Mouse (Mus musculus): Measurements from ENCODE around the gene C130074G19Rik. TPM values are rescaled to one million over a fixed set of nuclear protein-coding genes. Genes with fewer than 3 reads are reported as not detected.

C130074G19Rik gene
- 0.84 and 1.1 TPM in 2 replicates for polyA plus RNA-seq (2016; fragmentation: Nextera tagmentation; extraction: Ambion mirVana)

DNA sequence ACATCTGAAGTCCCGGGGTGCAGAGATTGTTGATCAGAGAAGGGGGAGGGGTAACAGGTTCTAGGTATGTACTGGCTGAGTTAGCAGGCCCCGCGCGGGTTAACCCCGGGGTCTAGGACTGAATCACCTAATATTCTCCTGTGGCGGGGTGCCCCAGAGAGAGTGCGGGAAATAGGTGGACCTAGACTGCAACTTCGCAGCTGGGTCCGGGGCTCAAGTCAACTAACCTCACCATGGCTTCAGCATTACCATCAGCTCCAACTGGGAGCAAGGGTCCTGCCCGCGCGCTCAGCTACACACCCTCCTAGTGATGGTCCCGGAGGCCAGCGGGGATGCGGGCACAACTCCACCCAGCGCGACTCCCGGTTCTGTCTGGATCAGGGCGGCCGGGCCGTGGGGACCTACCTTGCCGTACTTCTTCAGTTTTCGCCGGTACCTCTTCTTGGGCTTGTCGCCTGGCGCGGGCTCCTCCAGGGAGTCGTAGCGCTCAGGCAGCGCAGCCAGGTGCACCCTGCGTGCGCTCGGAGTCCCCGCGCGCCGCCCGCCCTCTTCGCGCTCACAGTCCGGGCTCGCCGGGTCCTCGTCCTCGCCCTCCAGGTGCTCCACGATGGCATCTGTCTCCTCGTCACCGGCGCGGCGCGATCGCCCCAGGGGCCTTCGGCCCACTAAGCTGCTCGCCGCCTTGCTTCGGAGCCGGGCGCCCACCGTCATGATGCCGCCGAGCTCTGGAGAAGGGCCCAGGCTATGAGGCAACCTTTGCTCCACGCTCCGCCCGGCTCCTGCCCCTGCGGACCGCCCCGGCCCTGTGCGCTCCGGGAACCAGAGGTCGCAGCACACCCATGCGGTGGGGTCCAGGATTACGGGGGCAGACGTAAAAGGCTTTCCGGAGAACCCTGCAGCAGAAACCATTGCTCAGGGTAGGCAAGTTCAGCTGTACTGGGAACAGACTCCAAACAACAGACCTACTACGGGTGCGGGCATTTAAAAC is at the start of gene C130074G19Rik:
Gene C130074G19Rik, minus strand, starts transcription at position 938 of the 988 bp plus-strand sequence.
- Histone ChIP-seq H3K27ac (no peak within 1 kb of the TSS), H3K4me2 (peak within 1 kb of the TSS; percentile 88), H3K9ac (replicated peaks) (peak within 1 kb of the TSS; percentile 47), H3K36me3 (no peaks in the 10 kb centered on the region), H3K4me1 (replicated peaks) (peaks cover 14% of the 10 kb centered on the region), H3K9me3 (0 out of 2 replicates have a peak, but pooled peaks cover 3% of the 10 kb centered on the region), H3K4me3 (replicated peaks) (peak within 1 kb of the TSS; percentile 51), H3K27me3 (peaks cover 47% of the 10 kb centered on the region)
- 2% methylated on average over 77 of the region's 77 CpGs for WGBS
- peak; percentile 75 for ATAC-seq (ENCODE audit: insufficient number of reproducible peaks, insufficient read depth, low FRiP score, low TSS enrichment, low read depth)

DNA sequence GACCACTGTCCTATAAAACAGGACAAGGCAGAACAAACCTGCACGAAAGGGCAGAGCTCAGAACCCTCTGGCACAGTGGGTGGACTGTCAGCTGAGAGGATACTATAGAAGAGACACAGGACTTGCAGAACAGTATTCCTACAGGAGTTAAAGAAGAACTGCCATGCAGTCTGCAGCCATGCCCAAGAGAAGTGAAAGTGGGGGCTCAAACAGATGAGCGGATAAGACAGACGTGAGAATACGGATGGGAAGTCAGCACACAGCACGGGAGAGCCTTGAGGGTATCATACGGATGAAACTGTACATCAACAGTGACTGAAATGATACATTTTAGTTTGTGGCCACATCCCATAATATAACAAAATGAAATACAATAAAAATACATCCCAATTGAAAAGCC is 48.1 kb upstream of the C130074G19Rik start:
- peaks cover 21% of the 10 kb centered on the region for H3K36me3 ChIP-seq
- H3K4me2 ChIP-seq, result no peak overlapping the region
- no peak overlapping the region for H3K27ac ChIP-seq
- 93% methylated on average over 6 of the region's 6 CpGs for WGBS
- no peaks in the 10 kb centered on the region for H3K27me3 ChIP-seq
- no peak overlapping the region for H3K4me3 ChIP-seq (replicated peaks)
- no peaks in the 10 kb centered on the region for H3K9me3 ChIP-seq
- 0 out of 2 replicates have a peak, but pooled peaks cover 3% of the 10 kb centered on the region for H3K4me1 ChIP-seq (replicated peaks)
- no peak overlapping the region for H3K9ac ChIP-seq (replicated peaks)
- no peak for ATAC-seq (ENCODE audit: insufficient number of reproducible peaks, insufficient read depth, low FRiP score, low TSS enrichment, low read depth)

DNA sequence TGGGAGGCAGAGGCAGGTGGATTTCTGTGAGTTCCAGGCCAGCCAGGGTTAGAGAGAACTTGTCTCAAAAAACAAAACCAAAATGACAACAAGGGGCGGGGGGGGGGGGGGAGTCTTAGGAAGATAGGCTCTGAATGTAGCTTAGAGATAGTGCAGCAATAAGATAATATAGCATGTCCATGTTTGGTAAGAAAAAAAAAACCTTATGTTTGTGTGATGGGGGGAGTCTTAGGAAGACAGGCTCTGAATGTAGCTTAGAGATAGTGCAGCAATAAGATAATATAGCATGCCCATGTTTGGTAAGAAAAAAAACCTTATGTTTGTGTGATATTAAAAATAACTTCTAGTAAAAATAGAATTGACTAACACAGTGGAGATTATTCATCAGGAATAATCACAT is 45.4 kb upstream of the C130074G19Rik start:
- no peak overlapping the region for H3K4me2 ChIP-seq
- H3K9me3 ChIP-seq, result no peaks in the 10 kb centered on the region
- 78% methylated on average over 1 of the region's 1 CpGs for WGBS
- peaks cover 23% of the 10 kb centered on the region for H3K36me3 ChIP-seq
- no peaks in the 10 kb centered on the region for H3K27me3 ChIP-seq
- H3K4me3 ChIP-seq (replicated peaks), result no peak overlapping the region
- no peak overlapping the region for H3K9ac ChIP-seq (replicated peaks)
- H3K27ac ChIP-seq, result no peak overlapping the region
- ATAC-seq (ENCODE audit: insufficient number of reproducible peaks, insufficient read depth, low FRiP score, low TSS enrichment, low read depth), result no peak
- no peaks in the 10 kb centered on the region for H3K4me1 ChIP-seq (replicated peaks)

DNA sequence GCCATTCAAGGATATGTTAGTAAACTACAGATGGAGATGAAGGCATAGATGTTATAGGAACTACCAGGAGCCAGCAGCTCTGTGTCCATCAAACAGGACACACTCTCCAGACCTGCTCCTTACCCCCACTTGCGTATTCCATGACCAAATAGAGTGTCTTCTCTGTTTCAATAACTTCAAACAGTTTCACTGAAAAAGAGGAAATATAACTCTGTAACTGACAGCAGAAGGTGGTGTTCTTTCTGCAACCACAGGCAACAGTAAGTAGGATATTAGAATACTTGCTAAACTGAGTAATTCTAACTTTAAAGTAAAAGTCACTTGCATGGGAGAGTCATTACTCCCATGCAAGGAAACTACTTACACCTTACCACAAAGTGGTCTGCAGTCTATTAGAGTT is 44.9 kb upstream of the C130074G19Rik start:
- Histone ChIP-seq H3K4me1 (replicated peaks) (no peaks in the 10 kb centered on the region), H3K36me3 (peaks cover 28% of the 10 kb centered on the region), H3K4me2 (no peak overlapping the region), H3K9me3 (no peaks in the 10 kb centered on the region), H3K4me3 (replicated peaks) (no peak overlapping the region), H3K27ac (no peak overlapping the region), H3K27me3 (no peaks in the 10 kb centered on the region), H3K9ac (replicated peaks) (no peak overlapping the region)
- no peak for ATAC-seq (ENCODE audit: insufficient number of reproducible peaks, insufficient read depth, low FRiP score, low TSS enrichment, low read depth)
- 90% methylated on average over 1 of the region's 1 CpGs for WGBS

DNA sequence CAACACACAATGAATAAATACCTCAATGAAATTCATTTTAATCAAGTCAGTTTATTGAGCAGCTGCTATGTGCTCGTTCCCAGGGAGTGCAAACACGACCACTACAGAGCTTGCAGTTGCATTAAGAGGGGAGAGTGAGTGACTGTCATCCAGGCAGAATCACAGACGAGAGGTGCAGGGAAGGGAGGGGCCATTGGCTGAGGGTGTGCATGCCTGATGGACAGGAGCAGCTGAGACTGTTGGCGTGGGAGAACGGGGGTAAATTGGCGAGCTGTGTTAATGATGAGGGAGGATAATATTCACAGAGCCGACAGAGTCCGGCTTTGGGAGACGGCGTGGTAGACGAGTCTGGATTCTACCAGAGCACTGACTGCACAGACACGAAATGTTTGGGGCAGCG is 39.8 kb upstream of the C130074G19Rik start:
- H3K36me3 ChIP-seq, result peaks cover 49% of the 10 kb centered on the region
- H3K27me3 ChIP-seq, result no peaks in the 10 kb centered on the region
- no peak overlapping the region for H3K4me3 ChIP-seq (replicated peaks)
- H3K9me3 ChIP-seq, result 0 out of 2 replicates have a peak, but pooled peaks cover 3% of the 10 kb centered on the region
- H3K27ac ChIP-seq, result no peak overlapping the region
- no peaks in the 10 kb centered on the region for H3K4me1 ChIP-seq (replicated peaks)
- H3K9ac ChIP-seq (replicated peaks), result no peak overlapping the region
- H3K4me2 ChIP-seq, result no peak overlapping the region
- 80% methylated on average over 13 of the region's 13 CpGs for WGBS
- ATAC-seq (ENCODE audit: insufficient number of reproducible peaks, insufficient read depth, low FRiP score, low TSS enrichment, low read depth), result no peak

DNA sequence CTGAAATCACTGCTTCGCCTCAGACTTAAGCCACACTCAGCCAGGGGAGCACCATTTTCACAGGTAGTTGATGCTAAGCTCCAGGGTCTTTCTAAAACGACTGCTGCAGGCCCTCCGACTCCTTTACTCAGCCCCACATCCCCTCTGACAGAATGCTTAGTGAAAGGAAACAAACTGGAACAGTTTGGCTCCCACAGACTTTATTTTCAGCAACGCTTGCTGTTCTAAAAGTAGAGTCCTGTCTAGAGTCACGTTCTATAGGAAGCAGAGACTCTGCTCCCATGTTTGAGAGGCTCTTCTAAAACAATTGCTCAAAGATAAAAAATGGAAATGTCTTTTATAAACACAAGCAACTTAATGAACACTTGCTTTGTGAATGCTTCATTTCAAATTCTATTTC is 37.0 kb upstream of the C130074G19Rik start:
- H3K4me2 ChIP-seq, result no peak overlapping the region
- no peak overlapping the region for H3K9ac ChIP-seq (replicated peaks)
- 80% methylated on average over 5 of the region's 5 CpGs for WGBS
- no peak overlapping the region for H3K27ac ChIP-seq
- H3K9me3 ChIP-seq, result 0 out of 2 replicates have a peak, but pooled peaks cover 3% of the 10 kb centered on the region
- no peaks in the 10 kb centered on the region for H3K4me1 ChIP-seq (replicated peaks)
- H3K27me3 ChIP-seq, result no peaks in the 10 kb centered on the region
- peaks cover 47% of the 10 kb centered on the region for H3K36me3 ChIP-seq
- ATAC-seq (ENCODE audit: insufficient number of reproducible peaks, insufficient read depth, low FRiP score, low TSS enrichment, low read depth), result no peak
- no peak overlapping the region for H3K4me3 ChIP-seq (replicated peaks)

DNA sequence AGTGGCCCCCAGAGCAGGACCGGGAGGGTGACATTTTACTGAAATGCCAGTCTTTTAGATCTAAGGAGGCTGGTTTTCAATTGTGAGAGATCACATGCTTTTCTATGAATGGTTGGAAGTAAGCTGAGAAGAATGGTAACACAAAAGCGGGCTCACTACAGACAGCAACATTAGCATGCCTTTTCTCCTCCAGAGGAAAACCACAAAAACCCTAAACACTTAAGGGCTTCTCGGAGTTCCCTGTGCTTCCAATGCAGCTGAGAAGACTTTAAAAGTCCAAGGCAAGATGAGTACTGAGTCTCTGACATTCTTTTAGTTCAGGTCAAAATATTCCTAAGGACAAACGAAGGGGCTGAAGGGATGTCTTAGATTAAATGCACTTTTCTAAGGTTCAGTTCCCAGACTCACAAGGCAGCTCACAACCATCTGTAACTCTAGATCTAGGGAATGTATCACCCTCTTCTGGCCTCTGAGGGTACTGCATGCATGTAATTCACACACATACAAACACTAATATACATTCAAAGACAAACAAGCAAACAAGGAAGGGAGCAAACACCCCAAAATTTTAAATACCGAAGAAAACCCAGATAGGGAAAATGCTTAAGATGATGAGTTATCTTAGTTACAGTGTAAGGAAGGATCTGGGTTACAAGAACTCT is 35.3 kb upstream of the C130074G19Rik start:
- Histone ChIP-seq H3K36me3 (peaks cover 47% of the 10 kb centered on the region), H3K27me3 (no peaks in the 10 kb centered on the region), H3K4me3 (replicated peaks) (no peak overlapping the region), H3K27ac (no peak overlapping the region), H3K9me3 (0 out of 2 replicates have a peak, but pooled peaks cover 3% of the 10 kb centered on the region), H3K9ac (replicated peaks) (no peak overlapping the region), H3K4me1 (replicated peaks) (no peaks in the 10 kb centered on the region), H3K4me2 (no peak overlapping the region)
- 92% methylated on average over 5 of the region's 5 CpGs for WGBS
- ATAC-seq (ENCODE audit: insufficient number of reproducible peaks, insufficient read depth, low FRiP score, low TSS enrichment, low read depth), result no peak

DNA sequence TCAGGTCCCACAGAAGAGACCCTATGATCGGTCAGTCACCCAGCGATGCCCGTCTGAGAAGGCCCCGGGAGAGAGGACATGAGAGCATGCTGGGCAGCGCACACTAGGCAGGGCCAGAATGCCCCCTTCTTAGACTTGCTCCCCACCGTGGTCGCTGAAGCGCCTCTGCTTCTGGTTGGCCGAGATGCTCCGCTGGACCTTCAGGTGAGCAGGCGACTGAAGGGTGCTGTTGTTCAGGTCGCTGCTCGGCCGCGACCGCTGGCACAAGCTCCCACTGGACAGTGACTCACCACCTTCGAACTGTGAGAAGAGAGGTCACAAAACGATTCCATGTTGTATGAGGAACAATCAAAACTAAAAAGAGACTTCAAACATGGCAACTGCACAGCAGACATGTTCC is 29.3 kb upstream of the C130074G19Rik start:
- H3K9me3 ChIP-seq, result no peaks in the 10 kb centered on the region
- H3K9ac ChIP-seq (replicated peaks), result no peak overlapping the region
- no peaks in the 10 kb centered on the region for H3K27me3 ChIP-seq
- no peak overlapping the region for H3K4me3 ChIP-seq (replicated peaks)
- no peak overlapping the region for H3K4me2 ChIP-seq
- H3K36me3 ChIP-seq, result peaks cover 68% of the 10 kb centered on the region
- H3K4me1 ChIP-seq (replicated peaks), result no peaks in the 10 kb centered on the region
- no peak for ATAC-seq (ENCODE audit: insufficient number of reproducible peaks, insufficient read depth, low FRiP score, low TSS enrichment, low read depth)
- no peak overlapping the region for H3K27ac ChIP-seq
- 94% methylated on average over 18 of the region's 18 CpGs for WGBS

DNA sequence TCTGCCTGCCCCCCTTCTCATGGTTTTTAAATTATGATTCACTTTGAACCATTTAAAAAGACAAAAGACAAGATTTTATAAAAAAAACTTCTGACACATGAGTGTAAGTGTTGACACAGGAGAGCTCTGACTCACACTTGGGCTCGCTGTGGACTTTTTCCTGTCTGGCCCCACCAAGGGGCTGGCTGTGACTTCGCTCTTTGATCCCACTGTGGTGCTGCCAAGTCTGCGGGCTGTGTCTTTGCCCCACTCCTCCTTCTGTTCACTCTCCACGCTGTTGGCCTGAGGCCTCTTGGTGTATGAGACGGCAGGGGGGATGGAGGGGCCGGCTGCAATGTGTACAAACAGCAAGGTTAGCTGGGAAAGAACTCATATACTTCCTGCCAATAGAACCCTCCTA is 28.8 kb upstream of the C130074G19Rik start:
- H3K36me3 ChIP-seq, result peaks cover 72% of the 10 kb centered on the region
- no peak overlapping the region for H3K9ac ChIP-seq (replicated peaks)
- no peaks in the 10 kb centered on the region for H3K27me3 ChIP-seq
- 86% methylated on average over 6 of the region's 6 CpGs for WGBS
- H3K9me3 ChIP-seq, result no peaks in the 10 kb centered on the region
- H3K27ac ChIP-seq, result no peak overlapping the region
- H3K4me2 ChIP-seq, result no peak overlapping the region
- H3K4me1 ChIP-seq (replicated peaks), result no peaks in the 10 kb centered on the region
- ATAC-seq (ENCODE audit: insufficient number of reproducible peaks, insufficient read depth, low FRiP score, low TSS enrichment, low read depth), result no peak
- no peak overlapping the region for H3K4me3 ChIP-seq (replicated peaks)

DNA sequence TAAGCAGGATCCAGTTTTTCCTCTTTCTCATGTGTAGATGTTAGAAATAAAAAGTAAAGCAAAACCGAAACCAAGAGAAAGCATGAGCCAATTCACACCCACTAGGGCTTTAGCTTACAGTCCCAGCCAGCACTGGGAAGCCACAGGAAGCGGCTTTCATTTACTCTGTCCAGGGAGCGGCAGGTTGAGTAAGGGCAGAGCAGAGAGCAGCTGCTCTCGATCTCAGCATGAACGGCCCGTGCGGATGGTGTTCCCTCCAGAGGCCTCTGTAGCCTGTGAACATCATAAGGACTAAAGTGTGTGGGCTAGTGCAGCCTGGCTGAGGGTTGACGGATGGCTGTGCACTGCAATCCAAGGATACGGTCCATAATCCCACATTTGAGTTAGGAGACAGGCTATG is 25.5 kb upstream of the C130074G19Rik start:
- 77% methylated on average over 9 of the region's 9 CpGs for WGBS
- no peaks in the 10 kb centered on the region for H3K27me3 ChIP-seq
- H3K4me1 ChIP-seq (replicated peaks), result no peaks in the 10 kb centered on the region
- peaks cover 85% of the 10 kb centered on the region for H3K36me3 ChIP-seq
- ATAC-seq (ENCODE audit: insufficient number of reproducible peaks, insufficient read depth, low FRiP score, low TSS enrichment, low read depth), result no peak
- no peak overlapping the region for H3K9ac ChIP-seq (replicated peaks)
- no peak overlapping the region for H3K4me3 ChIP-seq (replicated peaks)
- no peak overlapping the region for H3K4me2 ChIP-seq
- no peaks in the 10 kb centered on the region for H3K9me3 ChIP-seq
- H3K27ac ChIP-seq, result no peak overlapping the region

All from limb, embryonic 12.5 days (tissue).